Mouse (Mus musculus) liver, embryonic 14.5 days (tissue): ENCODE measurements at regions not wholly inside any gene's neighbourhood (a gene's known extent, or its start where the extent isn't known, plus 50 kb on each side); places are given as distances from the start of the nearest gene placed in this dataset.

Source experiments
- CTCF ChIP-seq: IDR thresholded peaks from 2 replicates; pipeline ENCODE4 v1.5.1; 2016; ENCODE audit warnings: antibody characterized with exemption, low read depth, control low read depth
- EP300 ChIP-seq: IDR thresholded peaks from 2 replicates; pipeline ENCODE4 v1.6.1; 2016; ENCODE audit warnings: antibody characterized with exemption, low read depth

GRCm38 (mm10) chr4:7253616-7254015 is 985.2 kb downstream of the Car8 start:
- TF ChIP-seq CTCF (no peak), EP300 (no peak)
